9 mouse cellular contexts compared by ENCODE assay signal in the genomic region with DNA sequence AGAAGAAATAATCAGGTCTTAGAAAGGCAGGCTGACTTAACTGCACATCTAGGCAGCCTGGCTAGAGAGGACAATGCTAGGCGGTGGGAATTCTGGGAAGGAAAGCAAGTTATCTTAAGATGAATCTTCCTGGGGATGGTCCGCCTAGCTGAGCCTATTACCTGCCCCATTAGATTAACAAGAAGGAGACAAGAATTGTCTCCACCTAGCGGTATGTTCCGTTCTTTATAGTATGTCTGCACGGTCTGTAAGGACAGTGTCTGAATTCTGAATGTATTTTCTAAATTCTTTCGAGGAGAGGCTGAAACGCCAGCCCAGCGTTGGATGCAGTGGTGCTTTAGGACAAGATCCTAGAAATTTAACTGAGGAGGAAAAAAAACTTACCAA. TPM values are rescaled to one million over a fixed set of nuclear protein-coding genes. Genes with fewer than 3 reads are reported as not detected.
A peak's percentile ranks its signal among the peaks of the same experiment; 100 is the strongest.
DNase-seq lines count a peak whose midpoint lies in the region; ATAC-seq and TF ChIP-seq lines count a peak whose summit lies in the region.
"Had no signal": no experiment of that assay in that cellular context is flagged by ENCODE, and none has a peak within 500 bp of the region (broad histone marks: within the 10 kb centered on the region; RNA-seq: fewer than 3 reads in every experiment).

No protein-coding gene starts in this region.

- no peak for ATAC-seq in CD4-positive, CD25-positive, alpha-beta regulatory T cell, adult 4 months
- peak; percentile 12; the same call in 1 of the 2 replicates for ATAC-seq in limb, embryonic 14.5 days (ENCODE audit: low FRiP score, low read depth)
- ATAC-seq in embryonic facial prominence, embryonic 14.5 days (ENCODE audit: low read depth): peak; percentile 23; the same call in 1 of the 2 replicates
- no peak for ATAC-seq in monocyte, adult 5-6 weeks (replicated peaks; ENCODE audit: insufficient number of reproducible peaks, low FRiP score, low TSS enrichment, poor library complexity, severe bottlenecking)

- no peaks in the 10 kb centered on the region for H3K27me3 ChIP-seq in limb, embryonic 14.5 days (ENCODE audit: control insufficient read depth, insufficient read depth, low read length)
- no peaks in the 10 kb centered on the region for H3K27me3 ChIP-seq in limb, embryonic 10.5 days (ENCODE audit: low read depth, poor library complexity, severe bottlenecking)
- H3K27me3 ChIP-seq in embryonic facial prominence, embryonic 14.5 days (replicated peaks; ENCODE audit: control insufficient read depth, insufficient read depth, low read length): no peaks in the 10 kb centered on the region
- H3K27me3 ChIP-seq: neural tube, embryonic 12.5 days had no signal

- TF ChIP-seq POLR2A in limb, embryonic 14.5 days (IDR thresholded peaks at IDR 0.05; ENCODE audit: borderline replicate concordance, extremely low read depth, insufficient read depth, insufficient read length): no peak

- peak; percentile 55 for DNase-seq in CD4-positive, CD25-positive, alpha-beta regulatory T cell, adult 2 months (ENCODE audit: low read depth, low spot score)
- peak; percentile 62 for DNase-seq in limb, embryonic 14.5 days (ENCODE audit: low spot score)
- no peak for DNase-seq in limb, embryonic 10.5 days (ENCODE audit: low spot score)
- DNase-seq in embryonic facial prominence, embryonic 14.5 days (ENCODE audit: low spot score): peak; percentile 71
- peak; percentile 70 for DNase-seq in lung, postnatal 36 days
- no peak for DNase-seq in adrenal gland, postnatal 14 days

- H3K4me3 ChIP-seq in limb, embryonic 14.5 days (replicated peaks; ENCODE audit: low read length): no peak overlapping the region
- no peak overlapping the region for H3K4me3 ChIP-seq in limb, embryonic 10.5 days
- H3K4me3 ChIP-seq in embryonic facial prominence, embryonic 14.5 days (ENCODE audit: low read depth, low read length): no peak overlapping the region
- H3K4me3 ChIP-seq: neural tube, embryonic 12.5 days had no signal

- H3K9me3 ChIP-seq in limb, embryonic 14.5 days (ENCODE audit: control insufficient read depth, low read length): no peaks in the 10 kb centered on the region
- no peaks in the 10 kb centered on the region for H3K9me3 ChIP-seq in limb, embryonic 10.5 days (replicated peaks)
- H3K9me3 ChIP-seq in embryonic facial prominence, embryonic 14.5 days (ENCODE audit: control insufficient read depth, low read length): no peaks in the 10 kb centered on the region
- H3K9me3 ChIP-seq: neural tube, embryonic 12.5 days had no signal

- H3K27ac ChIP-seq in limb, embryonic 14.5 days (replicated peaks; ENCODE audit: low read depth, low read length): no peak overlapping the region
- no peak overlapping the region for H3K27ac ChIP-seq in limb, embryonic 10.5 days
- H3K27ac ChIP-seq in embryonic facial prominence, embryonic 14.5 days (replicated peaks; ENCODE audit: low read depth, low read length): no peak overlapping the region
- H3K27ac ChIP-seq: neural tube, embryonic 12.5 days had no signal

- no peak overlapping the region for H3K9ac ChIP-seq in limb, embryonic 14.5 days (ENCODE audit: low read depth, low read length, severe bottlenecking)
- no peak overlapping the region for H3K9ac ChIP-seq in embryonic facial prominence, embryonic 14.5 days (ENCODE audit: low read depth, low read length)
- H3K9ac ChIP-seq: neural tube, embryonic 12.5 days had no signal

- peaks cover 4% of the 10 kb centered on the region; the same call in 1 of the 2 replicates for H3K4me1 ChIP-seq in limb, embryonic 14.5 days (ENCODE audit: control insufficient read depth, insufficient read depth, low read length)
- H3K4me1 ChIP-seq in limb, embryonic 10.5 days: no peaks in the 10 kb centered on the region; the same call in 1 of the 2 replicates
- H3K4me1 ChIP-seq in embryonic facial prominence, embryonic 14.5 days (ENCODE audit: control insufficient read depth, insufficient read depth, low read length): no peaks in the 10 kb centered on the region; the same call in 1 of the 2 replicates
- H3K4me1 ChIP-seq: neural tube, embryonic 12.5 days had no signal

- 70% methylated on average over 8 of the region's 8 CpGs for WGBS in limb, embryonic 14.5 days
- WGBS in limb, embryonic 10.5 days: 79% methylated on average over 8 of the region's 8 CpGs
- WGBS in embryonic facial prominence, embryonic 14.5 days: 57% methylated on average over 8 of the region's 8 CpGs

- no peak overlapping the region; the same call in 1 of the 2 replicates for H3K4me2 ChIP-seq in limb, embryonic 14.5 days (replicated peaks; ENCODE audit: low read depth, low read length, severe bottlenecking)
- 0 out of 2 replicates have a peak overlapping the region, but pooled peaks have one; percentile 23 for H3K4me2 ChIP-seq in embryonic facial prominence, embryonic 14.5 days (ENCODE audit: low read depth, low read length)
- H3K4me2 ChIP-seq: neural tube, embryonic 12.5 days had no signal

- no peaks in the 10 kb centered on the region for H3K36me3 ChIP-seq in limb, embryonic 14.5 days (ENCODE audit: control insufficient read depth, insufficient read depth, low read length)
- no peaks in the 10 kb centered on the region for H3K36me3 ChIP-seq in limb, embryonic 10.5 days
- H3K36me3 ChIP-seq in embryonic facial prominence, embryonic 14.5 days (ENCODE audit: control insufficient read depth, insufficient read depth, low read length): no peaks in the 10 kb centered on the region
- H3K36me3 ChIP-seq: neural tube, embryonic 12.5 days had no signal

RNA-seq across cellular contexts. Expression of gene D10Wsu102e, which starts 5.7 kb away (rescaled TPM):
- 1 to 10 TPM; 1.0 to 1.2 TPM for polyA plus RNA-seq in CD4-positive, CD25-positive, alpha-beta regulatory T cell, adult 4 months (2017; shearing (Covaris generic))
- 0.64 and 0.69 TPM in 2 replicates for polyA plus RNA-seq in limb, embryonic 14.5 days (2012; rRNA removed)
- 0.63 and 0.65 TPM in 2 replicates for polyA plus RNA-seq in limb, embryonic 14.5 days (2014; fragmentation: Nextera tagmentation; extraction: Ambion mirVana)
- polyA plus RNA-seq in limb, embryonic 10.5 days (2016; fragmentation: Nextera tagmentation; extraction: Ambion mirVana): 1.2 and 1.4 TPM in 2 replicates
- 0.60 and 0.63 TPM in 2 replicates for polyA plus RNA-seq in embryonic facial prominence, embryonic 14.5 days (2014; fragmentation: Nextera tagmentation; extraction: Ambion mirVana)
- 0.63 and 0.94 TPM in 2 replicates for total RNA-seq in adrenal gland, postnatal 14 days (2021)
- total RNA-seq in monocyte, adult 5-6 weeks (2017): 1.0 to 1.8 TPM (median 1.1 TPM) in 3 replicates

RNA-seq across cellular contexts. Expression of gene Slc41a2, which starts 16.6 kb away (rescaled TPM):
- 1 to 10 TPM in 1 of 2 experiments, not detected in 1; 2.0 TPM for polyA plus RNA-seq in CD4-positive, CD25-positive, alpha-beta regulatory T cell, adult 4 months (2017; shearing (Covaris generic))
- 2.0 and 2.3 TPM in 2 replicates for polyA plus RNA-seq in limb, embryonic 14.5 days (2012; rRNA removed)
- polyA plus RNA-seq in limb, embryonic 14.5 days (2014; fragmentation: Nextera tagmentation; extraction: Ambion mirVana): 1.7 and 1.9 TPM in 2 replicates
- 0.25 and 0.41 TPM in 2 replicates for polyA plus RNA-seq in limb, embryonic 10.5 days (2016; fragmentation: Nextera tagmentation; extraction: Ambion mirVana)
- 3.9 and 4.9 TPM in 2 replicates for polyA plus RNA-seq in embryonic facial prominence, embryonic 14.5 days (2014; fragmentation: Nextera tagmentation; extraction: Ambion mirVana)
- total RNA-seq in adrenal gland, postnatal 14 days (2021): 5.1 and 7.2 TPM in 2 replicates
- total RNA-seq in monocyte, adult 5-6 weeks (2017): 5.1 to 21.2 TPM (median 7.0 TPM) in 3 replicates

Comparison
In these comparisons a context has a peak if more than half of its experiments do, and no peak if none do; other contexts are left out.
1. DNase-seq: peak in CD4-positive, CD25-positive, alpha-beta regulatory T cell, adult 2 months (single experiment), limb, embryonic 14.5 days (single experiment), embryonic facial prominence, embryonic 14.5 days (single experiment) and lung, postnatal 36 days (single experiment); none in limb, embryonic 10.5 days (single experiment) and adrenal gland, postnatal 14 days (single experiment).
2. ATAC-seq: peak in limb, embryonic 14.5 days (single experiment) and embryonic facial prominence, embryonic 14.5 days (single experiment); none in CD4-positive, CD25-positive, alpha-beta regulatory T cell, adult 4 months (single experiment) and monocyte, adult 5-6 weeks (single experiment).